Mouse (Mus musculus) central nervous system, embryonic 18 days (tissue): ENCODE results near the gene Tmem204. TPM values are rescaled to one million over a fixed set of nuclear protein-coding genes. Genes with fewer than 3 reads are reported as not detected.

ENCODE experiments used
- polyA plus RNA-seq: library from polyadenylated mRNA; depleted of rRNA; stranded (reverse); fragments of >200 nt; gene quantifications from 2 replicates; pipeline ENCODE4 v1.2.3, GENCODE M21; 2012; rRNA removed

Tmem204 gene
- polyA plus RNA-seq = 9.3 and 9.4 TPM in 2 replicates

DNA sequence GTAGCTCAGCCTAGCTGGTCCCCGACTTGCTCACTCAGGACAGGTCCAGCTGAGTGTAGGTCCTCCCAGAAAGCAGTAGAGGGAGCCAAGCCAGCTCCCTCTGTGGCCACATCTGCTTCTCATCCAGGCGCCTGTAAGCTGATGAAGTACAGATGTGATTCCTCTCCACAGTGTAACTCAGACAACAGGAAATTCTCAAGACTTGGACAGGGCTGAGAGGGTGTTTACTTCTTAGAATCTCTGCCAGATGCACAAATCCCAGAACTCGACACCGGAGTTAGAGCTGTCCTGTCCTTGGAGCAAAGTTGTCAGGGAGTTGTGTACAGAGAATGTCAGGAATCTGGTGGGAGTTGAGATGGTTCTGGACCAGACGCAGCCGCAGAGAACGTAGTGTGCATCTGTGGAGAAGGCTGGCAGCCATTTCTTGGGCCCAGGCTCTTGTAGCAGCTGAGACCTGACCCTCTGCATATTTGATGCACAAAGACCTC is at the start of gene Tmem204:
Tmem204 (minus strand) TSS at position 148 of the 488 bp plus-strand sequence.

DNA sequence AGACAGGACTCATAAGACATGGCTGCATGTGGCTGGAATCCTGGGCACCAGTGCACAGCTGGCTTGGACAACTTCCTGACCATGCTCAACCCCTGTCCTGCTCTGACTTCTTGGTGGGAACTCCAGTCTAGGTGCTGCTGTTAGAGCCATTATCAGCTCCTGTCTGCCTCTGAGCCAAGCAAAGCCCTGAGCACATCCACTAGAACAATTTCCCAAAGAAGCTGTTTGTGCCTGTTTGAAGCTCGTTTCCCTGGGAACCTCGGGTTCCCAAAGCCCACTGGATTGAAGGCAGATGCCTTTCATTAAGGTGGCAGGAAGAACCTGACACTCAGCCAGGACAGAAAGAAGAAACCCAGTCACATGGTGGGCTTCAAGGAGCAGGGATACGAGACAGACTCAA is 37.0 kb upstream of the Tmem204 start, which contains the start of gene Ptx4:
Ptx4 (plus strand) TSS at position 355 of the 400 bp plus-strand sequence.

GRCm38 (mm10) chr17:25115664-25116432 is 32.5 kb upstream of the Tmem204 start, which contains the start of gene Telo2:
Telo2 (minus strand) TSS chr17:25115967.

DNA sequence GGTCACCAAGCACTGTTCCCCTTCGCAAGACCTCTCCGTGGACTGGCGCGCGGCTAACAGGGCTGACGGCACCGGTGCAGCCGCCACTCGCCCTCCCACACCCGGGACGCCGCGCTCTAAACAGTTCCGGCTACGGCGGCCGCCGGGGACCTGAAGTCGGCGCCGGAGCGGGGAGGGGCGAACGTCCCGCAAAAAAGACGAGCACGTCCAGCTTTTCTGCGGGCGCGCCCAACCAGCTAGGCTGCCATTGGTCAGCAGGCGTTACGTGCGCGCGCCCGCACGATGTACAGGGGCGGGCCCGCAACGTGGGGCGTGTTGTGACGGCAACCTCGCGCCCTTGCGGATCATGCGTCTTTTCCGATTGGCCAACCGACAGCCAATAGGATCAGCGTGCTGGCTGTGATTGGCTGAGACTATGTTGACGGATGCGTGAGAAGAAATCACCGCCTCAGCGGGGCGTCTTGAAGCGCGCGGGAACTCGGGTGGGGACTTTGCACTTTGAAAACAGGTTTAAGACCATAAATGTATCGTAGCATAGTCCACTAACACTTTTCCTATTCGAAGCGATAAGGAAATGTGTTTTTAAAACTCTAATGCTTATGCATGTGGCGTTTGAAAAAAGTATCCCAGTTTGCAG is 67.6 kb downstream of the Tmem204 start, which contains the start of the genes Cramp1l and Ift140:
Cramp1l (minus strand) TSS at position 134 of the 637 bp plus-strand sequence.
Ift140 (plus strand) TSS at position 431 of the 637 bp plus-strand sequence.

Other genes with a start within 250 kb of the Tmem204 start
- gene Hagh, start 243.4 kb downstream of the Tmem204 start, polyA plus RNA-seq = 53.3 and 54.8 TPM in 2 replicates
- 17.5 and 18.2 TPM in 2 replicates for gene Fahd1, start 233.2 kb downstream of the Tmem204 start, polyA plus RNA-seq
- 0.04 TPM in 2 replicates for gene Igfals, start 217.6 kb downstream of the Tmem204 start, polyA plus RNA-seq
- 24.0 and 25.9 TPM in 2 replicates for gene Nubp2, start 197.2 kb downstream of the Tmem204 start, polyA plus RNA-seq
- gene Spsb3, start 196.9 kb downstream of the Tmem204 start, polyA plus RNA-seq = 86.4 and 94.7 TPM in 2 replicates
- 33.9 and 36.5 TPM in 2 replicates for gene Eme2, start 188.5 kb downstream of the Tmem204 start, polyA plus RNA-seq
- gene Mrps34, start 188.5 kb downstream of the Tmem204 start, polyA plus RNA-seq = 97.2 and 101 TPM in 2 replicates
- 78.7 and 90.5 TPM in 2 replicates for gene Nme3, start 187.1 kb downstream of the Tmem204 start, polyA plus RNA-seq
- gene Mapk8ip3, start 146.6 kb downstream of the Tmem204 start, polyA plus RNA-seq = 223 and 233 TPM in 2 replicates
- gene Jpt2, start 122.9 kb downstream of the Tmem204 start, polyA plus RNA-seq = 43.2 and 49.2 TPM in 2 replicates
- gene Cramp1l, start 67.8 kb downstream of the Tmem204 start, polyA plus RNA-seq = 21.1 and 22.2 TPM in 2 replicates
- 23.7 and 25.6 TPM in 2 replicates for gene Ift140, start 67.5 kb downstream of the Tmem204 start, polyA plus RNA-seq
- 44.7 and 46.3 TPM in 2 replicates for gene Telo2, start 32.4 kb upstream of the Tmem204 start, polyA plus RNA-seq
- 0.08 and 0.23 TPM in 2 replicates for gene Ptx4, start 37.2 kb upstream of the Tmem204 start, polyA plus RNA-seq
- 41.6 and 42.0 TPM in 2 replicates for gene Clcn7, start 49.8 kb upstream of the Tmem204 start, polyA plus RNA-seq
- gene Ccdc154, start 78.9 kb upstream of the Tmem204 start, polyA plus RNA-seq = 0.03 and 0.06 TPM in 2 replicates
- not detected in 2 replicates for gene Gm38655, start 91.9 kb upstream of the Tmem204 start, polyA plus RNA-seq
- gene BC003965, start 101.0 kb upstream of the Tmem204 start, polyA plus RNA-seq = 24.3 and 25.5 TPM in 2 replicates
- 25.4 and 27.6 TPM in 2 replicates for gene Unkl, start 104.8 kb upstream of the Tmem204 start, polyA plus RNA-seq
- gene Gnptg, start 156.5 kb upstream of the Tmem204 start, polyA plus RNA-seq = 103 TPM in 2 replicates
- gene Tsr3, start 156.6 kb upstream of the Tmem204 start, polyA plus RNA-seq = 43.7 and 45.7 TPM in 2 replicates
- gene Baiap3, start 172.8 kb upstream of the Tmem204 start, polyA plus RNA-seq = 44.7 and 46.0 TPM in 2 replicates
- 481 TPM in 2 replicates for gene Ube2i, start 191.0 kb upstream of the Tmem204 start, polyA plus RNA-seq
- gene Prss34, start 214.8 kb upstream of the Tmem204 start, polyA plus RNA-seq = 0.04 TPM in 1 of 2 replicates, not detected in the other
- not detected in 2 replicates for gene Prss28, start 225.1 kb upstream of the Tmem204 start, polyA plus RNA-seq
- not detected in 2 replicates for gene Prss29, start 235.1 kb upstream of the Tmem204 start, polyA plus RNA-seq